In the genomic region with DNA sequence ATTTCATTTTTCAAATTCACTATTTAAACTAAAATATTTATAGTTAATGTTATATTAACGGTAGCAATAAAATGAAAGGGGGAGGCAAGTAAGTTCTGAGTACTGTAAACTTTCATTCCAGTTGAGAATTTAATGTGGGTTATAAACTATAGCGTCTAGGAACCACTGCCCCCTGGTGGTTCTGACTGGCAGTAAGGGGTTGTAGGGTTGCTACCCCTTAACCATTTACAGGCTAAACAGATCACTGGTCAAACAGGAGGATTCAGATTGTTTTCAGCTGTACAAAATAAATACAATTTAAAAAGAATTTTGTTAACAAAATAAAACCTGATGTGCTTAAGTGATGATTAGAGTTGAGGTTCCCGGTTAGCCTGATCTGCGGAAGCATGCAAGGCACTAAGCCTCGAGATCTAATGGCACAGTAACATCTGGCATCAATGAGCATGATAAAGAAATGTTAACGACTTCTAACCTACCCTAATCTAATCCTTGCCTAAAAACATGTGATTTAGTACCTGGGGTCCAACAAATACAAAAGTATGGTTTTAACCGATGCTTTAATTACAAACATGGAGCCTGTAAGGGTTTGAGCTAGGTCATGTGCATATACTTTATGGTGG, we compare ENCODE assay signal across 10 mouse cellular contexts. TPM values are rescaled to one million over a fixed set of nuclear protein-coding genes. Genes with fewer than 3 reads are reported as not detected.
DNase-seq lines count a peak whose midpoint lies in the region; ATAC-seq and TF ChIP-seq lines count a peak whose summit lies in the region.
"Had no signal": no experiment of that assay in that cellular context is flagged by ENCODE, and none has a peak within 500 bp of the region (broad histone marks: within the 10 kb centered on the region; RNA-seq: fewer than 3 reads in every experiment).

No protein-coding gene starts in this region.

- H3K36me3 ChIP-seq in liver, postnatal 0 days (replicated peaks; ENCODE audit: insufficient read depth, low read length) = peaks cover 11% of the 10 kb centered on the region

- DNase-seq in cerebellum, adult 11 months = peak; percentile 3
- no peak for DNase-seq in cerebellum, adult 11-12 months
- peak; percentile 45 for DNase-seq in CD4-positive helper T cell, adult 2 months (ENCODE audit: low read depth, low spot score)
- peak; percentile 30 for DNase-seq in c-Kit-positive CD71-positive TER-119-negative erythroid progenitor cells, embryonic 14.5 days (ENCODE audit: low read depth)
- peak; percentile 17 to 47 for DNase-seq in frontal cortex, postnatal 36 days (ENCODE audit: low spot score in 2 of 2)
- peak; percentile 22 for DNase-seq in large intestine, adult 2 months (ENCODE audit: low read depth, low spot score)
- peak; percentile 57 for DNase-seq in liver, postnatal 0 days
- DNase-seq in right cerebral cortex, postnatal 36 days (ENCODE audit: low spot score in 2 of 2) = peak; percentile 4 to 11

- WGBS in large intestine, adult 2 months = 70% methylated on average over 7 of the region's 7 CpGs
- 76% methylated on average over 7 of the region's 7 CpGs for WGBS in liver, postnatal 0 days (ENCODE audit: insufficient replicate concordance)

- H3K4me1 ChIP-seq in liver, postnatal 0 days (ENCODE audit: insufficient read depth) = no peaks in the 10 kb centered on the region

- no peak for ATAC-seq in liver, postnatal 0 days

- H3K4me2 ChIP-seq in liver, postnatal 0 days (ENCODE audit: low read depth, low read length) = no peak overlapping the region

- H3K9ac ChIP-seq in liver, postnatal 0 days (replicated peaks) = no peak overlapping the region

- peak; percentile 76 for TF ChIP-seq CTCF in liver, postnatal 0 days (IDR thresholded peaks at IDR 0.05; ENCODE audit: low read depth)

- H3K27ac ChIP-seq in liver, postnatal 0 days (ENCODE audit: low read depth) = no peak overlapping the region

- no peaks in the 10 kb centered on the region for H3K9me3 ChIP-seq in liver, postnatal 0 days (ENCODE audit: low read length)

- no peak overlapping the region for H3K4me3 ChIP-seq in liver, postnatal 0 days (ENCODE audit: low read depth, low read length)

- no peak for TF ChIP-seq EP300 in liver, postnatal 0 days (IDR thresholded peaks at IDR 0.05; ENCODE audit: low read depth)

- H3K27me3 ChIP-seq in liver, postnatal 0 days (ENCODE audit: insufficient read depth, low read length) = no peaks in the 10 kb centered on the region

RNA-seq across cellular contexts. Expression of gene Wdr49, which starts 35.8 kb away (rescaled TPM):
- not detected in 2 replicates for polyA plus RNA-seq in large intestine, adult 2 months (2012; rRNA removed)
- polyA plus RNA-seq in liver, postnatal 0 days (2015; fragmentation: Nextera tagmentation; extraction: Ambion mirVana) = not detected in 2 replicates
- polyA plus RNA-seq: heart, embryonic 16.5 days; stomach, embryonic 14.5 days had no signal

RNA-seq across cellular contexts. Expression of gene Pdcd10, which starts 38.9 kb away (rescaled TPM):
- 6.4 and 8.1 TPM in 2 replicates for polyA plus RNA-seq in large intestine, adult 2 months (2012; rRNA removed)
- 54.4 TPM in 2 replicates for polyA plus RNA-seq in liver, postnatal 0 days (2015; fragmentation: Nextera tagmentation; extraction: Ambion mirVana)

RNA-seq across cellular contexts. Expression of gene Serpini1, which starts 39.6 kb away (rescaled TPM):
- 0.72 and 0.91 TPM in 2 replicates for polyA plus RNA-seq in large intestine, adult 2 months (2012; rRNA removed)
- 0.15 and 0.45 TPM in 2 replicates for polyA plus RNA-seq in liver, postnatal 0 days (2015; fragmentation: Nextera tagmentation; extraction: Ambion mirVana)
